9 mouse cellular contexts compared by ENCODE assay signal in the genomic region with DNA sequence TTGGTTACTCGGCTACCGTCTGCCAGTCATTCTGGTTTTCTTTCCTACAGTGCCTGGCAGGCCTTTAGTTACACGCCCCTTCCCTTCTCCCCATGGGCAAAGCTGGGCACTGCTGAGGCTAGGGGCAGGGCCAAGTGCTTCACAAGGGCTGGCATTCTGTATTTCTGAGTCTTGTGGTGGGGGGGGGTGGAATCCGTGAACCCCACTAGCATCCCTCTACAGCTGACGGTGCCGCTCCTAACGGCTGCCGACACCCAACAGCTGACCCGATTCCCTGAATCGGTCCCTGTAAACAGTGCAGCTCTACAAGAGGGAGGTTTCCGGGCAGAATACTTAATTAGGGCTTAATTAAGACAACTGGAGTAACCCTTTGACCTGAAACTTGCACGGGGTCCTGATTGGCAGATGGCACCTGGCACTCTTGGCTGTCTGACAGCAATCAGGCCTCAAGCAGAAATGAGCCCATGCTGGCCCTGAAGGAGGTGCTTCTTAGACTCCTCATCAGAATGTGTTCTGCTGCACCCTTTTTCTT. TPM values are rescaled to one million over a fixed set of nuclear protein-coding genes. Genes with fewer than 3 reads are reported as not detected.
DNase-seq lines count a peak whose midpoint lies in the region; ATAC-seq and TF ChIP-seq lines count a peak whose summit lies in the region.
"Had no signal": no experiment of that assay in that cellular context is flagged by ENCODE, and none has a peak within 500 bp of the region (broad histone marks: within the 10 kb centered on the region; RNA-seq: fewer than 3 reads in every experiment).

No protein-coding gene starts in this region.

- no peak overlapping the region for H3K4me3 ChIP-seq in hindbrain, embryonic 14.5 days (replicated peaks; ENCODE audit: low read length)
- H3K4me3 ChIP-seq in limb, embryonic 15.5 days: no peak overlapping the region
- H3K4me3 ChIP-seq in liver, postnatal 0 days (ENCODE audit: low read depth, low read length): no peak overlapping the region
- H3K4me3 ChIP-seq in heart, embryonic 10.5 days: no peak overlapping the region

- DNase-seq in cerebellum, postnatal 14 days: peak; percentile 56
- DNase-seq in cerebellum, adult 11-12 months: no peak
- DNase-seq in Muller cell, postnatal 12 days (ENCODE audit: inconsistent ontology term): peak; percentile 84
- peak; percentile 50 for DNase-seq in hindbrain, embryonic 14.5 days (ENCODE audit: low spot score)
- DNase-seq in liver, postnatal 0 days: no peak
- DNase-seq in adipocyte (ENCODE audit: low spot score): no peak
- DNase-seq in heart, embryonic 10.5 days (ENCODE audit: low spot score): no peak

- no peak for TF ChIP-seq CTCF in liver, postnatal 0 days (IDR thresholded peaks at IDR 0.05; ENCODE audit: low read depth)

- H3K4me2 ChIP-seq in hindbrain, embryonic 14.5 days (replicated peaks): no peak overlapping the region
- no peak overlapping the region for H3K4me2 ChIP-seq in limb, embryonic 15.5 days
- no peak overlapping the region for H3K4me2 ChIP-seq in liver, postnatal 0 days (ENCODE audit: low read depth, low read length)

- H3K9me3 ChIP-seq in hindbrain, embryonic 14.5 days (ENCODE audit: control insufficient read depth, low read length): no peaks in the 10 kb centered on the region
- H3K9me3 ChIP-seq in limb, embryonic 15.5 days: no peaks in the 10 kb centered on the region
- no peaks in the 10 kb centered on the region for H3K9me3 ChIP-seq in liver, postnatal 0 days (ENCODE audit: low read length)
- no peaks in the 10 kb centered on the region for H3K9me3 ChIP-seq in heart, embryonic 10.5 days

- WGBS in hindbrain, embryonic 14.5 days: 34% methylated on average over 12 of the region's 12 CpGs
- WGBS in limb, embryonic 15.5 days: 42% methylated on average over 12 of the region's 12 CpGs
- WGBS in liver, postnatal 0 days (ENCODE audit: insufficient replicate concordance): 76% methylated on average over 12 of the region's 12 CpGs
- WGBS in heart, embryonic 10.5 days: 84% methylated on average over 12 of the region's 12 CpGs

- no peak overlapping the region for H3K27ac ChIP-seq in hindbrain, embryonic 14.5 days
- H3K27ac ChIP-seq in limb, embryonic 15.5 days: no peak overlapping the region
- H3K27ac ChIP-seq in liver, postnatal 0 days (ENCODE audit: low read depth): no peak overlapping the region
- no peak overlapping the region for H3K27ac ChIP-seq in heart, embryonic 10.5 days
- H3K27ac ChIP-seq: liver, embryonic 14.5 days had no signal

- H3K9ac ChIP-seq in hindbrain, embryonic 14.5 days: no peak overlapping the region
- no peak overlapping the region for H3K9ac ChIP-seq in limb, embryonic 15.5 days
- H3K9ac ChIP-seq in liver, postnatal 0 days (replicated peaks): no peak overlapping the region
- H3K9ac ChIP-seq: liver, embryonic 14.5 days had no signal

- peak; percentile 59; the same call in 1 of the 2 replicates for ATAC-seq in hindbrain, embryonic 14.5 days (ENCODE audit: low FRiP score)
- ATAC-seq in limb, embryonic 15.5 days (ENCODE audit: insufficient number of reproducible peaks, low FRiP score, low TSS enrichment, low read depth): peak; percentile 32; the same call in 1 of the 2 replicates
- ATAC-seq in liver, postnatal 0 days: no peak

- no peaks in the 10 kb centered on the region for H3K27me3 ChIP-seq in hindbrain, embryonic 14.5 days (ENCODE audit: control insufficient read depth, insufficient read depth, low read length)
- H3K27me3 ChIP-seq in limb, embryonic 15.5 days: no peaks in the 10 kb centered on the region
- no peaks in the 10 kb centered on the region for H3K27me3 ChIP-seq in liver, postnatal 0 days (ENCODE audit: insufficient read depth, low read length)
- no peaks in the 10 kb centered on the region for H3K27me3 ChIP-seq in heart, embryonic 10.5 days (ENCODE audit: insufficient read depth, poor library complexity, severe bottlenecking)

- H3K4me1 ChIP-seq in hindbrain, embryonic 14.5 days (replicated peaks; ENCODE audit: control insufficient read depth, insufficient read depth, low read length): no peaks in the 10 kb centered on the region
- H3K4me1 ChIP-seq in limb, embryonic 15.5 days: peaks cover 10% of the 10 kb centered on the region; the same call in 1 of the 2 replicates
- H3K4me1 ChIP-seq in liver, postnatal 0 days (ENCODE audit: insufficient read depth): no peaks in the 10 kb centered on the region
- H3K4me1 ChIP-seq in heart, embryonic 10.5 days: peaks cover 30% of the 10 kb centered on the region

- no peaks in the 10 kb centered on the region for H3K36me3 ChIP-seq in hindbrain, embryonic 14.5 days (replicated peaks; ENCODE audit: control insufficient read depth, insufficient read depth)
- no peaks in the 10 kb centered on the region for H3K36me3 ChIP-seq in limb, embryonic 15.5 days
- H3K36me3 ChIP-seq in liver, postnatal 0 days (replicated peaks; ENCODE audit: insufficient read depth, low read length): no peaks in the 10 kb centered on the region
- no peaks in the 10 kb centered on the region for H3K36me3 ChIP-seq in heart, embryonic 10.5 days

- TF ChIP-seq EP300 in liver, postnatal 0 days (IDR thresholded peaks at IDR 0.05; ENCODE audit: low read depth): no peak

RNA-seq across cellular contexts. Expression of a gene that starts 24.2 kb away (rescaled TPM):
- 2.3 and 2.4 TPM in 2 replicates for polyA plus RNA-seq in hindbrain, embryonic 14.5 days (2014; fragmentation: Nextera tagmentation; extraction: Ambion mirVana)
- polyA plus RNA-seq in limb, embryonic 15.5 days (2015; fragmentation: Nextera tagmentation; extraction: Ambion mirVana): 3.4 and 3.6 TPM in 2 replicates
- 0.02 and 0.04 TPM in 2 replicates for polyA plus RNA-seq in liver, postnatal 0 days (2015; fragmentation: Nextera tagmentation; extraction: Ambion mirVana)
- polyA plus RNA-seq in heart, embryonic 10.5 days (2016; fragmentation: Nextera tagmentation; extraction: Ambion mirVana): 4.1 and 4.3 TPM in 2 replicates

Comparison
In these comparisons a context has a peak if more than half of its experiments do, and no peak if none do; other contexts are left out.
1. DNase-seq: peak in cerebellum, postnatal 14 days (2 of 2), Muller cell, postnatal 12 days (single experiment) and hindbrain, embryonic 14.5 days (single experiment); none in cerebellum, adult 11-12 months (single experiment), liver, postnatal 0 days (single experiment), adipocyte (single experiment) and heart, embryonic 10.5 days (single experiment).